Mouse (Mus musculus): ENCODE data around the gene Fgfr2.
"Not testable (repeated sequence)": the region's sequence is repeated elsewhere in the genome, so short reads cannot be mapped to it uniquely, and the experiment has no call there.

Fgfr2 gene

GRCm38 (mm10) chr7:130167261-130167660 is 2955.9 kb downstream of the Fgfr2 start:
- DNase-seq (ENCODE audit: low spot score in 2 of 2) = no peak

GRCm38 (mm10) chr7:130166190-130166589 is 2957.0 kb downstream of the Fgfr2 start:
- DNase-seq (ENCODE audit: low spot score in 2 of 2) = no peak

- no peak for DNase-seq (ENCODE audit: low spot score in 2 of 2)
Observed at GRCm38 (mm10) chr7:130165408-130165807, 2957.7 kb downstream of the Fgfr2 start.

GRCm38 (mm10) chr7:130162718-130163117 is 2960.4 kb downstream of the Fgfr2 start:
- DNase-seq (ENCODE audit: low spot score in 2 of 2) = no peak

GRCm38 (mm10) chr7:130161581-130161980 is 2961.6 kb downstream of the Fgfr2 start:
- no peak for DNase-seq (ENCODE audit: low spot score in 2 of 2)

- no peak for DNase-seq (ENCODE audit: low spot score in 2 of 2)
Observed at GRCm38 (mm10) chr7:130158845-130159244, 2964.3 kb downstream of the Fgfr2 start.

GRCm38 (mm10) chr7:130153363-130153969 is 2969.7 kb downstream of the Fgfr2 start:
- DNase-seq (ENCODE audit: low spot score in 2 of 2) = no peak

GRCm38 (mm10) chr7:130148906-130149305 is 2974.2 kb downstream of the Fgfr2 start:
- DNase-seq (ENCODE audit: low spot score in 2 of 2) = no peak

GRCm38 (mm10) chr7:130147230-130147629 is 2975.9 kb downstream of the Fgfr2 start:
- DNase-seq (ENCODE audit: low spot score in 2 of 2) = no peak

- DNase-seq (ENCODE audit: low spot score in 2 of 2) = no peak
Observed at GRCm38 (mm10) chr7:130145211-130145610, 2977.9 kb downstream of the Fgfr2 start.

- no peak for DNase-seq (ENCODE audit: low spot score in 2 of 2)
Observed at GRCm38 (mm10) chr7:130143371-130143770, 2979.8 kb downstream of the Fgfr2 start.

GRCm38 (mm10) chr7:130141088-130141873 is 2981.9 kb downstream of the Fgfr2 start:
- no peak for DNase-seq (ENCODE audit: low spot score in 2 of 2)

- DNase-seq (ENCODE audit: low spot score in 2 of 2) = no peak
Observed at GRCm38 (mm10) chr7:130134924-130135365, 2988.2 kb downstream of the Fgfr2 start.

GRCm38 (mm10) chr7:130134428-130134827 is 2988.7 kb downstream of the Fgfr2 start:
- not testable (repeated sequence) for DNase-seq (ENCODE audit: low spot score in 2 of 2)

- no peak for DNase-seq (ENCODE audit: low spot score in 2 of 2)
Observed at GRCm38 (mm10) chr7:130130226-130130625, 2992.9 kb downstream of the Fgfr2 start.

- no peak for DNase-seq (ENCODE audit: low spot score in 2 of 2)
Observed at GRCm38 (mm10) chr7:130129359-130129960, 2993.7 kb downstream of the Fgfr2 start.

- DNase-seq (ENCODE audit: low spot score in 2 of 2) = no peak
Observed at GRCm38 (mm10) chr7:130121507-130121906, 3001.6 kb downstream of the Fgfr2 start.

GRCm38 (mm10) chr7:130119466-130119865 is 3003.7 kb downstream of the Fgfr2 start:
- no peak for DNase-seq (ENCODE audit: low spot score in 2 of 2)

- DNase-seq (ENCODE audit: low spot score in 2 of 2) = no peak
Observed at GRCm38 (mm10) chr7:130118726-130119125, 3004.4 kb downstream of the Fgfr2 start.

- DNase-seq (ENCODE audit: low spot score in 2 of 2) = no peak
Observed at GRCm38 (mm10) chr7:130117466-130118123, 3005.6 kb downstream of the Fgfr2 start.

- no peak for DNase-seq (ENCODE audit: low spot score in 2 of 2)
Observed at GRCm38 (mm10) chr7:130114436-130114835, 3008.7 kb downstream of the Fgfr2 start.
